Mouse (Mus musculus) ES-E14 (cell line): ENCODE measurements around the gene Olfr1133. TPM values are rescaled to one million over a fixed set of nuclear protein-coding genes. Genes with fewer than 3 reads are reported as not detected.
"Not testable (repeated sequence)": the region's sequence is repeated elsewhere in the genome, so short reads cannot be mapped to it uniquely, and the experiment has no call there.

Source experiments
- DNase-seq: peaks from one replicate; pipeline ENCODE4 v3.0.0-alpha.2; 2013; ENCODE audit warnings: low read depth, low spot score
- H3K27ac ChIP-seq: 2 replicates; pipeline ENCODE4 v1.5.1; 2012; ENCODE audit warnings: low read depth, mild to moderate bottlenecking, low read length, moderate library complexity, mixed read lengths; ENCODE audit not compliant: poor library complexity, insufficient read depth, severe bottlenecking
- H3K36me3 ChIP-seq: 2 replicates; pipeline ENCODE4 v1.6.1; 2012; ENCODE audit warnings: mild to moderate bottlenecking, low read length, moderate library complexity, mixed read lengths; ENCODE audit not compliant: control insufficient read depth, poor library complexity, insufficient read depth, severe bottlenecking
- H3K4me1 ChIP-seq, 2 experiments: fragments of 150-350 bp in 1 of 2; sonication (generic) in 1 of 2; 2 replicates each; pipeline ENCODE4 v1.6.1; 2012; ENCODE audit warnings: low read length in 2 of 2, mild to moderate bottlenecking in 1 of 2, mixed read lengths in 1 of 2; ENCODE audit not compliant: control insufficient read depth in 2 of 2, insufficient read depth in 2 of 2, poor library complexity in 1 of 2
- H3K4me3 ChIP-seq, 2 experiments: fragments of 150-350 bp in 1 of 2; sonication (generic) in 1 of 2; 2 replicates each; pipeline ENCODE4 v1.5.1; 2012; ENCODE audit warnings: low read length in 2 of 2, low read depth in 1 of 2, mild to moderate bottlenecking in 1 of 2, mixed read lengths in 1 of 2; ENCODE audit not compliant: insufficient read depth in 1 of 2, poor library complexity in 1 of 2, severe bottlenecking in 1 of 2
- H3K9ac ChIP-seq: 2 replicates; pipeline ENCODE4 v1.6.1; 2012; ENCODE audit warnings: low read depth, mild to moderate bottlenecking, low read length, mixed read lengths; ENCODE audit not compliant: poor library complexity, insufficient read depth, severe bottlenecking
- H3K9me3 ChIP-seq: fragments of 150-350 bp; sonication (generic); 2 replicates; pipeline ENCODE4 v1.6.1; 2012; ENCODE audit warnings: low read depth, mild to moderate bottlenecking, low read length; ENCODE audit not compliant: control insufficient read depth, insufficient read depth
- CHD2 ChIP-seq: IDR thresholded peaks from 2 replicates; pipeline ENCODE4 v1.6.1; 2014; ENCODE audit warnings: mild to moderate bottlenecking, low read depth, low read length, inconsistent platforms
- HCFC1 ChIP-seq: IDR thresholded peaks from 2 replicates; pipeline ENCODE4 v1.6.1; 2012; ENCODE audit warnings: low read length, inconsistent platforms, borderline replicate concordance; ENCODE audit not compliant: insufficient read depth
- MAFK ChIP-seq: IDR thresholded peaks from 2 replicates; pipeline ENCODE4 v1.6.1; 2014; ENCODE audit warnings: mild to moderate bottlenecking, low read depth, low read length, inconsistent platforms; ENCODE audit not compliant: insufficient read depth
- ZC3H11A ChIP-seq: IDR thresholded peaks from 2 replicates; pipeline ENCODE4 v1.6.1; 2012; ENCODE audit warnings: low read depth, mild to moderate bottlenecking, inconsistent platforms, low read length, borderline replicate concordance
- ZNF384 ChIP-seq: IDR thresholded peaks from 2 replicates; pipeline ENCODE4 v1.6.1; 2012; ENCODE audit warnings: low read depth, low read length, inconsistent platforms
- in situ Hi-C, 2 experiments: fragments of 600-800 bp; cut with MboI; formaldehyde crosslinking; loops; one replicate each; pipeline ENCODE4 v1.15.1; 2025; ENCODE audit warnings: low sequenced_read_pairs in 2 of 2, inconsistent platforms in 1 of 2; ENCODE audit not compliant: unreplicated experiment in 2 of 2
- total RNA-seq: library from RNA; depleted of rRNA; stranded (reverse); fragments of 300-350 nt; gene quantifications from 2 replicates; pipeline ENCODE4 v1.2.3, GENCODE M21; 2012; rRNA removed

The Olfr1133 gene
- total RNA-seq, 1 experiment = not detected

DNA sequence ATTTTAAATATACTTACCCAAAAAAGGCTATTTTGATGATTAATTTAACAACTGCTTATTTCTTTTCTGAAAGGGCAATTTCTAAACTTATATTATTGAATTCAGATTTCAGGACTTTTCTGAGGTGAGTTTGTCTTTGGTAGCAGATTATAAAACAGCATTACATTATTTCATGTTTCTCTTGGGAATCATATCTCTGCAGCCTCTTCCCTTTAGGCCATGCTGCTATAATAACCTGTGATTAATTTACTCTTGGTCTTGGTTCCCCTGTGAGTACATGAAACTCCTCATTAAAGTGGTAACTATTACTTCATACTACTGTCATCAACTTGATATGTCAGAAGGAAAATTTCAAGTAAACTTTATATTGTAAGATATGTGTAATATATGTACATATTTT is 9.7 kb downstream of the Olfr1133 start, which contains the start of gene Olfr1132:
TSS of gene Olfr1132 (minus strand) at position 101 of the 400 bp plus-strand sequence.
- in situ Hi-C loops = no loop called here
- no peak within 1 kb of the TSS for H3K27ac ChIP-seq
- H3K9me3 ChIP-seq = no peaks in the 10 kb centered on the region
- H3K4me3 ChIP-seq = no peak within 1 kb of the TSS
- no peaks in the 10 kb centered on the region for H3K4me1 ChIP-seq
- DNase-seq = no peak
- H3K36me3 ChIP-seq = no peaks in the 10 kb centered on the region
- no peak within 1 kb of the TSS for H3K9ac ChIP-seq
- no peak for TF ChIP-seq MAFK
- TF ChIP-seq ZNF384 = no peak
- no peak for TF ChIP-seq ZC3H11A
- TF ChIP-seq HCFC1 = no peak
- no peak for TF ChIP-seq CHD2

DNA sequence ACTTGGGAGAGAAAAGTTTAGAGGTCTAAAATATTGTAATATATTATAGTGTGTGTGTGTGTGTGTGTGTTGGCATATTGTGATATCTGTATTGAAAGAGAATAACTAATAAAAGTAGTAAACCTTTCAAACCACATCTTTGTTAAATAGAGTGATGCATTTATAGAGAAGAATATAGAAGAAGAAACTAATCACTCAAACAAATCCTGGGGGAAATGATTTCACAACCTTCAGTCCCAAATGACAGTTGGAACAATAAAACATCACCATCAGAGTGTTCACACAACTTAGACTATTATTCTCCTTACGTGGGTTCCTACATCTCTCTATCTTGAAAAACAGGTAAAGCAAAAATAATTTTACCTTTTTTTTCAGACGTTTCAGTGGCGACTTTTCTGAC is 20.4 kb downstream of the Olfr1133 start, which contains the start of gene Olfr1131:
TSS of gene Olfr1131 (plus strand) at position 301 of the 400 bp plus-strand sequence.
- no peak for TF ChIP-seq ZC3H11A
- TF ChIP-seq HCFC1 = no peak
- TF ChIP-seq CHD2 = no peak
- no peak for TF ChIP-seq ZNF384
- no peak for TF ChIP-seq MAFK
- Histone ChIP-seq H3K9ac (no peak within 1 kb of the TSS), H3K36me3 (no peaks in the 10 kb centered on the region), H3K27ac (no peak within 1 kb of the TSS), H3K9me3 (no peaks in the 10 kb centered on the region), H3K4me3 (no peak within 1 kb of the TSS), H3K4me1 (no peaks in the 10 kb centered on the region)
- in situ Hi-C loops = no loop called here
- DNase-seq = no peak

DNA sequence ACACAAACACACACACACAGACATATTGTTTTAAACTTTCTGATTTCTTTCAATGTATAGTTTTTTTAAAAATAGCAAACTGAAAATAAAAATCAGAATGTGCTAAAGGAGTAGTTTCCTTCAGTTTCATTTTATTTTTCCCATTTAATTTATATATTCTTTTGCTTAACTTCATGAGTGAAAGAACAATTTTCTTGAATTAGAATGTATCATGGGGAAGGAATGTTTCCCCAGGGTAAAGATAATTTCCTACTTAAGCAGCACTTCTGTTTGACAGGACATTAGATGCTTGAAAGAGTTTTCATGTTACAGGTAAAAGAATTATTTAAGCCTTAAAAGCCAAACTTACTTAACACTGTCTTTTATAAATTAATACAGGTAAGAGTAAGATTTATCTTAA is 41.3 kb downstream of the Olfr1133 start, which contains the start of gene Olfr1130:
TSS of gene Olfr1130 (plus strand) at position 301 of the 400 bp plus-strand sequence.
- H3K27ac ChIP-seq, DNase-seq, H3K4me1 ChIP-seq, H3K36me3 ChIP-seq, in situ Hi-C loops, H3K4me3 ChIP-seq, H3K9ac ChIP-seq, H3K9me3 ChIP-seq: not testable (repeated sequence)

Other genes with a start within 250 kb of the Olfr1133 start
- gene Olfr1123, start 230.7 kb downstream of the Olfr1133 start, total RNA-seq = not detected in 2 replicates
- gene Olfr1124, start 217.1 kb downstream of the Olfr1133 start, total RNA-seq = not detected in 2 replicates
- gene Olfr1126, start 193.4 kb downstream of the Olfr1133 start, total RNA-seq = not detected in 2 replicates
- 2.7 and 9.3 TPM in 2 replicates for gene Pramel7, start 150.3 kb downstream of the Olfr1133 start, total RNA-seq
- 3.1 and 16.5 TPM in 2 replicates for gene Pramel6, start 140.8 kb downstream of the Olfr1133 start, total RNA-seq
- gene Olfr153, start 115.6 kb downstream of the Olfr1133 start, total RNA-seq = 1.2 and 1.9 TPM in 2 replicates
- gene Olfr1128, start 101.8 kb downstream of the Olfr1133 start, total RNA-seq = not detected in 2 replicates
- not detected in 2 replicates for gene Olfr1129, start 73.5 kb downstream of the Olfr1133 start, total RNA-seq
- gene Olfr1130, start 41.2 kb downstream of the Olfr1133 start, total RNA-seq = not detected in 2 replicates
- not detected in 2 replicates for gene Olfr1131, start 20.3 kb downstream of the Olfr1133 start, total RNA-seq
- gene Olfr1132, start 9.8 kb downstream of the Olfr1133 start, total RNA-seq = not detected in 2 replicates
- gene Olfr1134, start 11.1 kb upstream of the Olfr1133 start, total RNA-seq = not detected in 2 replicates
- gene Olfr1135, start 26.3 kb upstream of the Olfr1133 start, total RNA-seq = not detected in 2 replicates
- not detected in 2 replicates for gene Olfr1136, start 46.6 kb upstream of the Olfr1133 start, total RNA-seq
- not detected in 2 replicates for gene Olfr1137, start 65.8 kb upstream of the Olfr1133 start, total RNA-seq
- gene Olfr1138, start 92.6 kb upstream of the Olfr1133 start, total RNA-seq = not detected in 2 replicates
- gene Olfr1140, start 96.4 kb upstream of the Olfr1133 start, total RNA-seq = not detected in 2 replicates
- gene Olfr1141, start 106.6 kb upstream of the Olfr1133 start, total RNA-seq = not detected in 2 replicates
- not detected in 2 replicates for gene Olfr152, start 132.1 kb upstream of the Olfr1133 start, total RNA-seq
- not detected in 2 replicates for gene Olfr1143, start 153.2 kb upstream of the Olfr1133 start, total RNA-seq
- not detected in 2 replicates for gene Olfr1145, start 162.4 kb upstream of the Olfr1133 start, total RNA-seq
- not detected in 2 replicates for gene Olfr1148, start 183.2 kb upstream of the Olfr1133 start, total RNA-seq
- gene Olfr1150-ps1, start 196.6 kb upstream of the Olfr1133 start, total RNA-seq = not detected in 2 replicates
- gene Olfr1151, start 208.5 kb upstream of the Olfr1133 start, total RNA-seq = not detected in 2 replicates
- gene Olfr1152, start 219.1 kb upstream of the Olfr1133 start, total RNA-seq = not detected in 2 replicates
- not detected in 2 replicates for gene Olfr1153, start 247.6 kb upstream of the Olfr1133 start, total RNA-seq